Mouse (Mus musculus) spleen, postnatal 14 days (tissue): Measurements from ENCODE around the gene Gabrd.
"Not testable (repeated sequence)": the region's sequence is repeated elsewhere in the genome, so short reads cannot be mapped to it uniquely, and the experiment has no call there.

Source experiments
- DNase-seq, 2 experiments: peaks; one replicate each; pipeline ENCODE4 v3.0.0; 2021 to 2022; ENCODE audit warnings: low spot score in 2 of 2

Gabrd gene

DNA sequence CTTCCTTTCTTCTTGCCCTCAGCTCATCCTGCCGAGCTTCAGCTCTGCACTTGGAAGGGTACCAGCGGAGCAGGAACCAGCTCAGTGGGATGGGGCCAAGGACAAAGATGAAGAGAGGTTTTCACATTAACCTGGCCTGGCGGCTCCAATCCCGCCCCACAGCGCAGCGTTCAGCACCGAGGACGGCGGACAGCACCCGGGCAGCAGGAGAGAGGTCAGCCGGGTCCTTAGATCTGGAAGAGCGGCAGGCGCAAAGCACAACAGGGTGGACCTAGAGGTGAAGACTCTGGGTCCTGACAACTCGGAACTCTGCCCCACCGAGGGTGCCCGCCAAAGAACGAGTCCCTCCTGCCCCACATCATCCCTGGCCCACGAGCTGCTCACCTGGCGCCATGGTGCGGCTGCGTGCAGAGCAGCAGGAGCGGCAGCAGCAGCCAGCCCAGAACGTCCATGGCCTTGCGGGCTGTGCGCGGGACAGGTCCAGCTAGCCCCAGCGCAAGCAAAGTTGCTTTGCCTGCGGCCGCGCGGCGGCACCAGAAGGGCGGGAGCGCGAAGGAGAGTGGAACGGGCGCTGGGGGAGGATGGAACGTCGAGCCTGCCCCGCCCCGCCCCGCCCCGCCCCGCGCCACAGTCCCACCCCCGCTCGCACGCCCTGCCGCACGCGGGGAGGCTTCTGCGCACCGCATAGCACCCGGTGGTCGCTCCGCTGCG lies at the start of gene Gabrd:
TSS of gene Gabrd (minus strand) at position 602 of the 711 bp plus-strand sequence.
- no peak for DNase-seq

DNA sequence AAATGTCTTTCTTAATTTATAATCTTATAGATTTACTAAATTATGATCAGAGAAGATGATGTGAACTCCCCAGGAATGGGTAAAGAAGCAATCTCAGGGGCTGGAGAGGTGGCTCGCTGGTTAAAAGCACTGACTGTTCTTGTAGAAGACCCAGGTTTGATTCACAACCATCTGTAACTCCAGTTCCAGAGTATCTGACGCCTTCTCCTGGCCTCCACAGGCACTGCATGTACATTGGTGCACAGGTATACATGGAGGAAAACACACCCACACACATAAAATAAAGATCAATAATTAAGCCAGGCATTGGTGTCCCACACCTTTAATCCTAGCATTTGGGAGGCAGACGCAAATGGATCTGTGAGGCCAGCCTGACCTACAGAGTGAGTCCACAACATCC lies 44.9 kb upstream of the Gabrd start:
- no peak for DNase-seq

DNA sequence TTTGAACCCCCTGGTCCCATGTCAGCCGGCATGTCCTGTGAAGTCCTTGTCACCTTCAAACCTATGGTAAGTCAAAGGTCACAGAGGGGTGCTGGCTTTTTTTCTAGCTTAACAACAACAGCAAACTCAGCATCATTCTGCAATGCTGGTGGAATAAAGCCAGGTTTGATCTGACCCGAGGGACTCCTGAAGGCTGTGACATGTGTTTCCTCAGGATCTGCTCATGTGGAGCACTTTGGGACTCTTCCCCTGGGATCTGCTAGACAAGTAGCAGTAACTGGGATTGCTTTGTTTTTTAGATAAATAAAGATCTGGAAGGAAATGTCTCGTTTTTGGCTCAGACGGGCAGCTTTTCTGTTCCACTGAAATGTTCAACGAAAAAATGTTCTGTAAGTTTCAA lies 36.1 kb upstream of the Gabrd start:
- no peak for DNase-seq

DNA sequence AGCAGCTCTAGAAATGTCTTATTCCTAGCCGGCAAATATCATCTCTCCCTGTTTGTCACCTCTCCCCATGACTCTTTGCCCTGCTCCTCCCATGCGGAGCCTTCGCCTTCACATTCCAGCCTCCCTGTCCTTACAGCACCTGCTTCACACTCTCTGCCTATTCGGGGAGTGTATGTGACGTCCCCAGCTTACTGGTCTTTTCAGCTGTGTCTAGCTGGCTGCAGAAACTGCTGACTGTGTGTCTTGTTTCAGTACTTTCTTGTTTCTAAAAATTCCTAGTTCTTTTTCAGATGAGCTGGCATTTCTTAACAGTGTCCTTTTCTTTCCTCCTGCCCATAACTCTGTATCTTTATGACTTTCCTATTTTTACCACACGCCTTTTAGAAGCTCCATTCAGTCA lies 34.4 kb upstream of the Gabrd start:
- no peak for DNase-seq

GRCm38 (mm10) chr4:155429202-155429601 lies 31.3 kb upstream of the Gabrd start:
- DNase-seq, result no peak

DNA sequence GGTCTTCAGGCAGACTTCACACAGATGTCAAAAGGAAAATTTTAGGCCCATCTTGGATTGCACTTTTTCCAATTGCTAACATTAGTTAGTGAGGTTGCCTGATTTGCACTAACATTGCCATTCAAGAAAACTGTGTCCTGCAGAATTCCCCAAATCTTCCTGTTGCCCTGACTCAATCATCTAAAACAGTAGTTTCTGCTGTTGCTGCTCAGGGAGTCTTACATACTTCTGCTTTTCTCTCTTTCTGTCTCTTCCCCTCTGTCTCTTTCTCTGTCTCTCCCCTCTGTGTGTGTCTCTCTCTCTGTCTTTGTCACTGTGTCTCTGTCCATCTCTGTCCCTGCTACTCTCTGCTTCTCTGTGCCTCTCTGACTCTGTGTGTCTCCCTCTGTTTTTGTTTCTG lies 30.5 kb upstream of the Gabrd start:
- no peak for DNase-seq

- no peak for DNase-seq
Measured at GRCm38 (mm10) chr4:155426272-155426671, 28.4 kb upstream of the Gabrd start.

DNA sequence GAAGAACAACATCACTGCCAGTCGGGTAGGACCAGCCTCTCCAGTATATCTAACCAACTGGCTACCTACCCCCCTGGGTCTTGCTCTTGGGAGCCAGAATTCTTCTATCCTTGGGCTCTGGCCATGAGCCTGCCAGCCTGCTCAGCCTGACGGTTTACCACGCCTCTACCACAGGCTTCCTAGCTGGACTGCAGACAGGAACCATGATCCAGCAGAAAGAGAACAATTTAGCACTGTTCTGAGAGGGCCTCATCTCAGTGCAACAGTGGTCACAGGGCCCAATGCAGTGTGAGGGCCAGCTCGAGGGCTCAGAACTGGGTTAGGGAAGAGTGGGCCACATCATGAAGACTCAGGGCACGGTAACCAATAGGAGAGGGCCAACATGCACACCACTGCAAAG lies 26.1 kb upstream of the Gabrd start:
- no peak for DNase-seq

DNA sequence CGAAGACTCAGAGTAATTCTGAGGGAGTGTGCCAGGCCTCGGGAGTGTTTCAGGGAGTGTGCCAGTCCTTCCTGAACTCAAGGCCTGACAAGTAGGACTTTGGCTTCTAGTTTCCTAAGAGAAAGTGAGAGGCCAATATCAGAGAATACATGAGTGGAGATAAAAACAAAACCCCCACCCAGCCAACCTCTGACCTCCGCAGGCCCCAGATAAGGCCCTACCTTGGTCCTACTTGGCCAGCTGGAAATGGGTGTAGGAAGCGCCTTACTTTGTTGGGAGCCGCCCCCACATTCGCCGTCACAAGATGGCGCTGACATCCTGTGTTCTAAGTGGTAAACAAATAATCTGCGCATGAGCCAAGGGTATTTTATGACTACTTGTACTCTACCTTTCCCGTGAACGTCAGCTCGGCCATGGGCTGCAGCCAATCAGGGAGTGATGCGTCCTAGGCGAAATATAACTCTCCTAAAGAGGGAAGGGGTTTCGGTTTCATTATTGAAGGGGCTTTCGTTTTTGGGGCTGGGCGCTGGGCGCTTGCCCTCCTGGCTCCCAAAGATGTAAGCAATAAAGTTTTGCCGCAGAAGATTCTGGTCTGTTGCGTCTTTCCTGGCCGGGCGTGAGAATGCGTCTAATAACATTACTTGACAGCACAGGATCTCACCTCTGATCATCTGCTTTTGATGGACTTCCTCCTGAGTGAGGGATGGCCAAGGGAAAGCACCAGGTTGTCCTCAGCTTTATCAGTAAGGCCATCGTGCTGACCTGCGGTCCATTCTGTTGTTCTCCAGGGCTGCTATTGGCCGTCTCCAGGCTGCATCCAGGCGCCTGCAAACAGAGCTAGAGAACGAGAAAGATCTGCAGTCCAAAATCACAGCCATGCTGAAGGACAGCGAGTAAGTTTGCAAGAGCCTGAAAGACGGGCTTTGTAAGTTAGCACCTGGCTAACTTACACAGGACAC lies 23.8 kb upstream of the Gabrd start:
- DNase-seq, result not testable (repeated sequence)

- DNase-seq, result no peak
Measured at GRCm38 (mm10) chr4:155420137-155420536, 22.2 kb upstream of the Gabrd start.

- no peak for DNase-seq
Measured at GRCm38 (mm10) chr4:155414656-155415235, 16.8 kb upstream of the Gabrd start.

- DNase-seq, result no peak
Measured at GRCm38 (mm10) chr4:155413641-155414335, 15.9 kb upstream of the Gabrd start.

DNA sequence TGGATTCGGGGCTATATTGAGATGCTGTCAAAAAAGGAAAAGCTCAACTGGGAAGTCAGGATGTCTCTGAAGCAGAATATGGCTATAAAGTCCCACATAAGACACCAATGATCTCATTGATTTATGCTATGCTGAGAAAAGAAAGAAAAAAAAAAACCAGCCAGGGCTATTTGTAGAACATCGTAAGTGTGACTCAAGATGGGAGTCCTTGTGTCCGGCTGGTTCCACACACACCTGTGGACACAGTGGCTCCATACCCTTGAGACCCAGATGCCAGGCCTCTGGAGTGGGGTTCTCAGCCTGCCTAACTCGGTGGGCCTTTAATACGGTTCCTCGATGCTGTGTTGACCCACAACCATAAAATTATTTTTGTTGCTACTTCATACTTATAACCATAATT lies 14.2 kb upstream of the Gabrd start:
- DNase-seq, result no peak

DNA sequence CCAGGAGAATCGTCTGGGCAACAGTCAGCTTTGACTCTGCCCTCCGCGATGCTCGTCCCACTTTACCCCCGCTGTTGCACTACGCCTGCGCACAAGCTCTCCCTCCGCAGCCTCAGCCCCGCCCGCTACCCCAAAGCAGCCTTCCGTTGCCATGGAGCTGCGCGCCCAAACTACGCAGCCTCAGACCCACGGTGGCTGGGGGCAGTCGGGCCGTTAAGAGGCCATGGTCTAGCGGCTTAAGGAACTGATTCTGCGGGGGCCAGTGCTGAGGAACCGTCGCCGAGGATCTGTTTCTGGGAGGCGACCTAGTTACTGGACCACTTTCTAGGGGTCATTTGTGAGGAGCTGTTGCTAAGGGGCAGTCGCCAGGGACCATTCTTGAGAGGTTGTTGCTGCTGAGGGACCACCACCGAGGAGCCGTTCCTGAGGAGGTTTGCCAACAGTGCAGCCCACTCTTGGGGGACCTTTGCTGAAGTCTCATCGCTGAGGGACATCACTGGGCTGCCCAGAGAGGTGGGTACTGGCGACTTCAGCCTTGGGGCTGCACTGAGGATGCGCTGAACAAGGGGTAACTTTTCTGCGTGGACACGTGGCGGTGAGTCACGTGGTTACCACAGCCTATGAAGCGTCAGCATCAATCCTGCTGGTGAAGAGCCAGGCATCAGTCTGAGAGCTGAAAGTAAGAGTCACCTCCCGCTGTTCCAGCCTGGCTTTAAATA lies 11.3 kb upstream of the Gabrd start, which contains the start of gene Cfap74:
TSS of gene Cfap74 (plus strand) at position 133 of the 719 bp plus-strand sequence.
- peak in 1 of 2 experiments; percentile 15 for DNase-seq

- DNase-seq, result no peak
Measured at GRCm38 (mm10) chr4:155408695-155409057, 10.8 kb upstream of the Gabrd start.

GRCm38 (mm10) chr4:155402489-155402888 lies 4.6 kb upstream of the Gabrd start:
- DNase-seq, result no peak

- no peak for DNase-seq
Measured at GRCm38 (mm10) chr4:155401121-155401520, 3.2 kb upstream of the Gabrd start.

- no peak for DNase-seq
Measured at GRCm38 (mm10) chr4:155398222-155398540, 269 bp upstream of the Gabrd start.

DNA sequence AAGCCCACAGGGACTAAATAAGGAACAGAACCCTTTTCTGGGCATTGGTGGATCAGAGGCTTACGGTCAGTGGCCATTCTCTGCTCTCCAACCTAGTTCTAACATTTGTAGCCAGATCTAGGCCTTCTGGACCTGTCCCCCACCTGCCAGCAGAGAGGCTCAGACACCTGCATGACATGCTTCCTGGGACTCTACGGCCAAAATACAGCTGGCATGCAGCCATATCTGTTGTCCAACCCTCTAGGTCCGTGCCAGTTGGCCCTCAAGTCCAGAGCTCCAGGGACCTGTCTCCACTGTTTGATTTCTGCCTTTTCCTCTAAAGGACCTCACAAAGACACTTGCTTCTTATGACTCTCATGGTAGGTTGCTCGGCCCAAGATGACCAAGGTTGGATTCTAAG lies 1.2 kb downstream of the Gabrd start:
- no peak for DNase-seq

GRCm38 (mm10) chr4:155395471-155395870 lies 2.4 kb downstream of the Gabrd start:
- DNase-seq, result no peak

DNA sequence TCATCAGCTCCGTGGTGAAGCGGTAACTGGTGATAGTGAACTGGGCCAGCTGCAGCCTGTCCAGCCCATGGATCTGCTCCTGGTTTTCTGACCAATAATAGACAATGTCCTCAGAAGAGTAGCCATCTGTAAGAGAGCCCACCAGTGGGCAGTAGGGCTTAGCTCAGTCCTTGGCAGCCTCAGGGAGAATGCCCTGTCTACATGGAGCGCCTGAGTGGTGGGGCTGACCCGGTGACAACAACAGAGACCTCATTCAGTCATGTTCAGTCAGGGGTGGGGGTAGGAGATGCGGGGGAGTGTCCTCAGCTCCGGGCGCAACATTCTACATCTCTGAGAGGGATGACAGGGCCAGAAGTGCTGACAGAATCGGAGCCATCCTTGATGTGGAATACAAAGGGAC lies 10.7 kb downstream of the Gabrd start:
- DNase-seq, result no peak
